Mouse (Mus musculus): ENCODE measurements around the gene Rrp1. TPM values are rescaled to one million over a fixed set of nuclear protein-coding genes. Genes with fewer than 3 reads are reported as not detected.
"Not testable (repeated sequence)": the region's sequence is repeated elsewhere in the genome, so short reads cannot be mapped to it uniquely, and the experiment has no call there.

Rrp1 gene
- polyA plus RNA-seq, 1 experiment from 2014 or later: 290 TPM

GRCm38 (mm10) chr10:78417888-78418287 lies 5.0 kb upstream of the Rrp1 start:
- H3K4me2 ChIP-seq (ENCODE audit: low read depth, low read length, severe bottlenecking): no peak overlapping the region
- H3K27me3 ChIP-seq (ENCODE audit: control insufficient read depth, insufficient read depth, low read length): no peaks in the 10 kb centered on the region
- H3K4me1 ChIP-seq (replicated peaks; ENCODE audit: control insufficient read depth, insufficient read depth, low read length): no peaks in the 10 kb centered on the region
- ATAC-seq (replicated peaks; ENCODE audit: low FRiP score) (no peak), DNase-seq (ENCODE audit: low spot score) (no peak)
- H3K27ac ChIP-seq (ENCODE audit: low read depth, low read length): no peak overlapping the region
- 70% methylated on average over 5 of the region's 5 CpGs for WGBS
- H3K4me3 ChIP-seq (ENCODE audit: low read depth, low read length): no peak overlapping the region
- no peaks in the 10 kb centered on the region for H3K36me3 ChIP-seq (ENCODE audit: control insufficient read depth, insufficient read depth, low read length)
- H3K9me3 ChIP-seq (ENCODE audit: control insufficient read depth, low read length): no peaks in the 10 kb centered on the region
- no peak overlapping the region for H3K9ac ChIP-seq (ENCODE audit: low read length)

DNA sequence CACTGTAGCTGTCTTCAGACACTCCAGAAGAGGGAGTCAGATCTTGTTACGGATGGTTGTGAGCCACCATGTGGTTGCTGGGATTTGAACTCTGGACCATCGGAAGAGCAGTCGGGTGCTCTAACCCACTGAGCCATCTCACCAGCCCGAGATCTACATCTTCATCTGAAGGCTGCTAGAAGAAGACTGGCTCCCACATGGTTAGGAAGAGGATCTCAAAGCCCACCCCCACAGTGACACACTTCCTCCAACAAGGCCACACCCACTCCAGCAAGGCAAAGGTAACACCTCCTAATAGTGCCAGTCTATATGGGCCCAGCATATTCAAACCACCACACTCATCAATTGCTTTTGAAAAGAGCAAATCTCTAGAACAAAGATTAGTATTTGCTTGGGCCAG lies 2.1 kb upstream of the Rrp1 start:
- not testable (repeated sequence) for H3K4me3 ChIP-seq (ENCODE audit: low read depth, low read length); DNase-seq (ENCODE audit: low spot score); H3K9me3 ChIP-seq (ENCODE audit: control insufficient read depth, low read length); H3K9ac ChIP-seq (ENCODE audit: low read length); H3K36me3 ChIP-seq (ENCODE audit: control insufficient read depth, insufficient read depth, low read length); H3K4me2 ChIP-seq (ENCODE audit: low read depth, low read length, severe bottlenecking); H3K27me3 ChIP-seq (ENCODE audit: control insufficient read depth, insufficient read depth, low read length); ATAC-seq (replicated peaks; ENCODE audit: low FRiP score); H3K27ac ChIP-seq (ENCODE audit: low read depth, low read length); H3K4me1 ChIP-seq (replicated peaks; ENCODE audit: control insufficient read depth, insufficient read depth, low read length)
- 88% methylated on average over 3 of the region's 4 CpGs for WGBS

GRCm38 (mm10) chr10:78413152-78413520 lies 293 bp upstream of the Rrp1 start:
- peak overlapping the region; percentile 81; the same call in 1 of the 2 replicates for H3K4me2 ChIP-seq (ENCODE audit: low read depth, low read length, severe bottlenecking)
- H3K4me3 ChIP-seq (ENCODE audit: low read depth, low read length): peak overlapping the region; percentile 94
- H3K27ac ChIP-seq (ENCODE audit: low read depth, low read length): no peak overlapping the region
- DNase-seq (ENCODE audit: low spot score): no peak
- H3K9me3 ChIP-seq (ENCODE audit: control insufficient read depth, low read length): no peaks in the 10 kb centered on the region
- H3K9ac ChIP-seq (ENCODE audit: low read length): peak overlapping the region; percentile 86
- 48% methylated on average over 7 of the region's 7 CpGs for WGBS
- H3K27me3 ChIP-seq (ENCODE audit: control insufficient read depth, insufficient read depth, low read length): no peaks in the 10 kb centered on the region
- H3K4me1 ChIP-seq (replicated peaks; ENCODE audit: control insufficient read depth, insufficient read depth, low read length): no peaks in the 10 kb centered on the region; the same call in 1 of the 2 replicates
- ATAC-seq (replicated peaks; ENCODE audit: low FRiP score): no peak; the same call in 1 of the 2 replicates
- H3K36me3 ChIP-seq (ENCODE audit: control insufficient read depth, insufficient read depth, low read length): no peaks in the 10 kb centered on the region; the same call in 1 of the 2 replicates

- DNase-seq (ENCODE audit: low spot score) (no peak), ATAC-seq (replicated peaks; ENCODE audit: low FRiP score) (no peak)
- H3K36me3 ChIP-seq (ENCODE audit: control insufficient read depth, insufficient read depth, low read length): peaks cover 3% of the 10 kb centered on the region; the same call in 1 of the 2 replicates
- WGBS: 24% methylated on average over 8 of the region's 8 CpGs
- H3K27ac ChIP-seq (ENCODE audit: low read depth, low read length): no peak overlapping the region
- H3K4me2 ChIP-seq (ENCODE audit: low read depth, low read length, severe bottlenecking): peak overlapping the region; percentile 81
- H3K4me3 ChIP-seq (ENCODE audit: low read depth, low read length): peak overlapping the region; percentile 94
- H3K27me3 ChIP-seq (ENCODE audit: control insufficient read depth, insufficient read depth, low read length): no peaks in the 10 kb centered on the region
- peak overlapping the region; percentile 86 for H3K9ac ChIP-seq (ENCODE audit: low read length)
- H3K4me1 ChIP-seq (replicated peaks; ENCODE audit: control insufficient read depth, insufficient read depth, low read length): no peaks in the 10 kb centered on the region; the same call in 1 of the 2 replicates
- H3K9me3 ChIP-seq (ENCODE audit: control insufficient read depth, low read length): no peaks in the 10 kb centered on the region
These were observed 992 bp downstream of the Rrp1 start for GRCm38 (mm10) chr10:78411851-78412250.

DNA sequence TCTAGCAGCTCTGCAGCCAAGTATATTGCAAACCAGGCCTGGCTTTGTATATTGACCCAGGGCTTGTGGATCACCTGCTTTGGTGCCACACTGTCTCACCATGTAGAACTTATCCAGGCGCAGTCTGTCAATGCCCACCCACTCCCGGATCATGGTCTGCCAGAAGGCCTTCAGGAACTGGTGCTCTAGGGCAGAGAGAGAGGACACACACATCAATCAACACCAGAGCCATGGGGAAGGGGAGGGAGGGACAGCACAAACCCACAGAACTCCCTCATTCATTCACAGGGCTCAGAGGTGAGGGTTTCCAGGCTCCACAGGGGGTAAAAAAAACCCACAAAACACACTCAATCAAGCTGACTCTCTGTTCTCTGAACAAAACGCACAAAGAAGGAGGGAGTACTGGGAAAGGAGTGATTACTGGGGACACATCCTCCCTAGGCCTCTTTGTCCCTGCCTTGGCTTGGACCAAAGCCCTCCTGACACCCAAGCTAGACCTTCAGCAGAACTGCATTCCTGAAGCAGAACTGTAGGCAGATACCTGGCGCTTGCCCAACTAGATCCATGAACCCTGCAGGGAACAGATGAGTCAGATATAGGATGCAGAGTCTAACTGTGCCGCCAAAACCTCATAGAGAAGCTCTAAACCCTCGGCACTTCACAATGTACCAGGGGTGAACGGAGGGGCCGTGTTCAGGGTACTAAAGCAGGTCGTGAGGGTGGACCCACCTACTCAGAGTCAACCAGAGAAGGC lies 3.6 kb downstream of the Rrp1 start:
- H3K9me3 ChIP-seq (ENCODE audit: control insufficient read depth, low read length): no peaks in the 10 kb centered on the region
- no peak overlapping the region for H3K27ac ChIP-seq (ENCODE audit: low read depth, low read length)
- peaks cover 13% of the 10 kb centered on the region; the same call in 1 of the 2 replicates for H3K36me3 ChIP-seq (ENCODE audit: control insufficient read depth, insufficient read depth, low read length)
- no peak overlapping the region for H3K4me3 ChIP-seq (ENCODE audit: low read depth, low read length)
- DNase-seq (ENCODE audit: low spot score) (no peak), ATAC-seq (replicated peaks; ENCODE audit: low FRiP score) (no peak)
- 95% methylated on average over 9 of the region's 9 CpGs for WGBS
- no peaks in the 10 kb centered on the region; the same call in 1 of the 2 replicates for H3K4me1 ChIP-seq (replicated peaks; ENCODE audit: control insufficient read depth, insufficient read depth, low read length)
- no peak overlapping the region for H3K9ac ChIP-seq (ENCODE audit: low read length)
- H3K27me3 ChIP-seq (ENCODE audit: control insufficient read depth, insufficient read depth, low read length): no peaks in the 10 kb centered on the region
- H3K4me2 ChIP-seq (ENCODE audit: low read depth, low read length, severe bottlenecking): no peak overlapping the region

- no peak overlapping the region for H3K4me3 ChIP-seq (ENCODE audit: low read depth, low read length)
- no peak for DNase-seq (ENCODE audit: low spot score)
- peaks cover 20% of the 10 kb centered on the region; the same call in 1 of the 2 replicates for H3K36me3 ChIP-seq (ENCODE audit: control insufficient read depth, insufficient read depth, low read length)
- no peaks in the 10 kb centered on the region; the same call in 1 of the 2 replicates for H3K4me1 ChIP-seq (replicated peaks; ENCODE audit: control insufficient read depth, insufficient read depth, low read length)
- H3K4me2 ChIP-seq (ENCODE audit: low read depth, low read length, severe bottlenecking): no peak overlapping the region
- H3K9ac ChIP-seq (ENCODE audit: low read length): no peak overlapping the region
- WGBS: 92% methylated on average over 4 of the region's 4 CpGs
- H3K27me3 ChIP-seq (ENCODE audit: control insufficient read depth, insufficient read depth, low read length): no peaks in the 10 kb centered on the region
- no peak for ATAC-seq (replicated peaks; ENCODE audit: low FRiP score)
- no peak overlapping the region for H3K27ac ChIP-seq (ENCODE audit: low read depth, low read length)
- no peaks in the 10 kb centered on the region for H3K9me3 ChIP-seq (ENCODE audit: control insufficient read depth, low read length)
These were observed 5.7 kb downstream of the Rrp1 start for GRCm38 (mm10) chr10:78407132-78407531.

GRCm38 (mm10) chr10:78406152-78406551 lies 6.7 kb downstream of the Rrp1 start:
- WGBS: 97% methylated on average over 6 of the region's 6 CpGs
- H3K4me1 ChIP-seq (replicated peaks; ENCODE audit: control insufficient read depth, insufficient read depth, low read length): no peaks in the 10 kb centered on the region
- no peaks in the 10 kb centered on the region for H3K9me3 ChIP-seq (ENCODE audit: control insufficient read depth, low read length)
- peaks cover 28% of the 10 kb centered on the region for H3K36me3 ChIP-seq (ENCODE audit: control insufficient read depth, insufficient read depth, low read length)
- no peak overlapping the region for H3K4me3 ChIP-seq (ENCODE audit: low read depth, low read length)
- no peak overlapping the region for H3K4me2 ChIP-seq (ENCODE audit: low read depth, low read length, severe bottlenecking)
- H3K27me3 ChIP-seq (ENCODE audit: control insufficient read depth, insufficient read depth, low read length): no peaks in the 10 kb centered on the region
- DNase-seq (ENCODE audit: low spot score) (no peak), ATAC-seq (replicated peaks; ENCODE audit: low FRiP score) (no peak)
- no peak overlapping the region for H3K27ac ChIP-seq (ENCODE audit: low read depth, low read length)
- no peak overlapping the region for H3K9ac ChIP-seq (ENCODE audit: low read length)

DNA sequence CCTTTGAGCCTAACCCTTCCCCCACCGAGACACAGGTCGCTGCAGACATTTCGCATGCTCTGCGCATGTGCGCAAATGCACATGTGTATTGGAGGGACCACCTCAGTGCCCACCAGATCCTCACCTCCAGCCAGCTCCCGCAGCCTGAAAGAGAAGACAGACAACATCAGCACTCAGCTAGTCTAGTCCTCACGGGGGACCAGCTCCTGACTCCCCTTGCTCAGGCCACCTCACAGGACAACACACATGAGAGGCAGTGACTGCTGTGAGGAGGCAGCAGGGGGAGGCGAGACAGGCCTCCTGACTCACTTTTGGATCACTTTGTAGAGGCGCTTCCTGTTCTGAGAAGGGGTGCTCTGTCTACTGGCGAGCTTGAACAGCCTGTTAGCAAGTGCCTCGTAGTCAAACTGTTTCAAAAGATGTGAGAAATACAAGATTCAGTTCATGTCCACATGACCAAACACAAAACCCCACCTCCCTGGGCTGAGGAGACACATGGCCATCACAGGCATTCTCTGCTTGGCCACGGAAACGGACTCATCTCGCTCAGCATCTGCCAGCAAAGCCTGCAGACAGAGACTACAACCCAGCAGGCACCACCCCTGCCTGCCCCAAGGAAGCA lies 10.4 kb downstream of the Rrp1 start:
- Histone ChIP-seq H3K4me2 (ENCODE audit: low read depth, low read length, severe bottlenecking) (no peak overlapping the region), H3K4me1 (replicated peaks; ENCODE audit: control insufficient read depth, insufficient read depth, low read length) (no peaks in the 10 kb centered on the region), H3K4me3 (ENCODE audit: low read depth, low read length) (no peak overlapping the region), H3K9me3 (ENCODE audit: control insufficient read depth, low read length) (no peaks in the 10 kb centered on the region), H3K27ac (ENCODE audit: low read depth, low read length) (no peak overlapping the region), H3K27me3 (ENCODE audit: control insufficient read depth, insufficient read depth, low read length) (no peaks in the 10 kb centered on the region), H3K9ac (ENCODE audit: low read length) (no peak overlapping the region), H3K36me3 (ENCODE audit: control insufficient read depth, insufficient read depth, low read length) (peaks cover 24% of the 10 kb centered on the region)
- ATAC-seq (replicated peaks; ENCODE audit: low FRiP score): no peak
- WGBS: 96% methylated on average over 14 of the region's 14 CpGs
- DNase-seq (ENCODE audit: low spot score): no peak
